Mouse (Mus musculus) heart, embryonic 16.5 days (tissue): ENCODE data around the gene Rexo2. TPM values are rescaled to one million over a fixed set of nuclear protein-coding genes. Genes with fewer than 3 reads are reported as not detected.
"Not testable (repeated sequence)": the region's sequence is repeated elsewhere in the genome, so short reads cannot be mapped to it uniquely, and the experiment has no call there.

Experiments
- ATAC-seq: fragments of 200-750 bp; cut with Nextera tagmentation; replicated peaks from 2 replicates; pipeline ENCODE4 v1.8.0; 2017; ENCODE audit warnings: moderate number of reproducible peaks; ENCODE audit not compliant: insufficient read depth, low FRiP score; ENCODE audit errors: extremely low read depth
- H3K27ac ChIP-seq: fragments of 300-500 bp; sonication (generic); 2 replicates; pipeline ENCODE4 v1.5.1; 2014; ENCODE audit warnings: mild to moderate bottlenecking, low read length, control low read depth, moderate library complexity
- H3K27me3 ChIP-seq: fragments of 300-500 bp; sonication (generic); 2 replicates; pipeline ENCODE4 v1.6.1; 2014; ENCODE audit warnings: low read length, mixed read lengths; ENCODE audit not compliant: control insufficient read depth, insufficient read depth
- H3K36me3 ChIP-seq: fragments of 300-500 bp; sonication (generic); 2 replicates; pipeline ENCODE4 v1.6.1; 2014; ENCODE audit not compliant: control insufficient read depth, insufficient read depth
- H3K4me1 ChIP-seq: fragments of 300-500 bp; sonication (generic); 2 replicates; pipeline ENCODE4 v1.6.1; 2014; ENCODE audit warnings: low read length, mixed read lengths; ENCODE audit not compliant: control insufficient read depth, insufficient read depth
- H3K4me2 ChIP-seq: fragments of 300-500 bp; sonication (generic); 2 replicates; pipeline ENCODE4 v1.6.1; 2014; ENCODE audit warnings: low read depth, mild to moderate bottlenecking, control low read depth, low read length
- H3K4me3 ChIP-seq: fragments of 300-500 bp; sonication (generic); 2 replicates; pipeline ENCODE4 v1.5.1; 2014; ENCODE audit warnings: mild to moderate bottlenecking, control low read depth, low read length
- H3K9ac ChIP-seq: fragments of 300-500 bp; sonication (generic); 2 replicates; pipeline ENCODE4 v1.6.1; 2014; ENCODE audit warnings: low read length, control low read depth
- H3K9me3 ChIP-seq: fragments of 300-500 bp; sonication (generic); replicated peaks from 2 replicates; pipeline ENCODE4 v1.6.1; 2016; ENCODE audit warnings: low read length; ENCODE audit not compliant: control insufficient read depth
- WGBS: fragments of 180-500 bp; shearing (Covaris S2); extraction: QIAGEN DNeasy Blood & Tissue Kit; methylation state at CpG from one replicate; pipeline ENCODE4 v1.1.7; 2014; 5-methylcytosine and 5-hydroxymethylcytosine counted together
- polyA plus RNA-seq: library from polyadenylated mRNA; unstranded; fragments of >200 nt; fragmentation: Nextera tagmentation; extraction: Ambion mirVana; gene quantifications from 2 replicates; pipeline ENCODE4 v1.2.1, GENCODE M21; 2015

Rexo2 gene
- polyA plus RNA-seq, 1 experiment from 2014 or later, result 108 TPM

GRCm38 (mm10) chr9:48476236-48477165 lies 3.9 kb downstream of the Rexo2 start:
- ATAC-seq, result no peak
- H3K4me3 ChIP-seq, result no peak overlapping the region
- H3K4me2 ChIP-seq, result no peak overlapping the region
- no peak overlapping the region for H3K27ac ChIP-seq
- H3K9me3 ChIP-seq, result no peaks in the 10 kb centered on the region
- peaks cover 11% of the 10 kb centered on the region; the same call in 1 of the 2 replicates for H3K36me3 ChIP-seq
- no peak overlapping the region for H3K9ac ChIP-seq
- 88% methylated on average over 10 of the region's 10 CpGs for WGBS
- no peaks in the 10 kb centered on the region for H3K27me3 ChIP-seq
- H3K4me1 ChIP-seq, result peaks cover 11% of the 10 kb centered on the region; the same call in 1 of the 2 replicates

- Histone ChIP-seq H3K36me3 (peaks cover 17% of the 10 kb centered on the region), H3K4me1 (no peaks in the 10 kb centered on the region), H3K4me3 (no peak overlapping the region), H3K9ac (no peak overlapping the region), H3K4me2 (no peak overlapping the region), H3K27ac (no peak overlapping the region), H3K9me3 (no peaks in the 10 kb centered on the region), H3K27me3 (no peaks in the 10 kb centered on the region)
- WGBS, result 88% methylated on average over 9 of the region's 9 CpGs
- no peak for ATAC-seq
Observed at GRCm38 (mm10) chr9:48474367-48474766, 6.1 kb downstream of the Rexo2 start.

- peaks cover 18% of the 10 kb centered on the region for H3K36me3 ChIP-seq
- H3K9me3 ChIP-seq, result no peaks in the 10 kb centered on the region
- no peak for ATAC-seq
- H3K4me3 ChIP-seq, result no peak overlapping the region
- no peak overlapping the region for H3K27ac ChIP-seq
- WGBS, result 91% methylated on average over 12 of the region's 12 CpGs
- no peak overlapping the region for H3K4me2 ChIP-seq
- H3K4me1 ChIP-seq, result no peaks in the 10 kb centered on the region
- H3K27me3 ChIP-seq, result no peaks in the 10 kb centered on the region
- H3K9ac ChIP-seq, result no peak overlapping the region
Observed at GRCm38 (mm10) chr9:48473131-48473530, 7.3 kb downstream of the Rexo2 start.

GRCm38 (mm10) chr9:48472441-48473025 lies 7.9 kb downstream of the Rexo2 start:
- no peak for ATAC-seq
- H3K36me3 ChIP-seq, result peaks cover 16% of the 10 kb centered on the region
- H3K9me3 ChIP-seq, result no peaks in the 10 kb centered on the region
- WGBS, result 85% methylated on average over 15 of the region's 15 CpGs
- no peak overlapping the region for H3K4me2 ChIP-seq
- no peak overlapping the region for H3K9ac ChIP-seq
- no peaks in the 10 kb centered on the region for H3K27me3 ChIP-seq
- H3K4me3 ChIP-seq, result no peak overlapping the region
- no peak overlapping the region for H3K27ac ChIP-seq
- H3K4me1 ChIP-seq, result no peaks in the 10 kb centered on the region

- H3K4me2 ChIP-seq, H3K4me1 ChIP-seq, H3K27ac ChIP-seq, H3K9me3 ChIP-seq, H3K27me3 ChIP-seq, ATAC-seq, H3K9ac ChIP-seq, H3K4me3 ChIP-seq: not testable (repeated sequence)
- over 99% methylated on average over 5 of the region's 5 CpGs for WGBS
- H3K36me3 ChIP-seq, result peaks cover 23% of the 10 kb centered on the region
Observed at GRCm38 (mm10) chr9:48467471-48467870, 13.0 kb downstream of the Rexo2 start.

- 54% methylated on average over 3 of the region's 3 CpGs for WGBS
- Histone ChIP-seq H3K27ac (no peak overlapping the region), H3K4me3 (no peak overlapping the region), H3K4me1 (no peaks in the 10 kb centered on the region), H3K27me3 (no peaks in the 10 kb centered on the region), H3K36me3 (peaks cover 22% of the 10 kb centered on the region), H3K4me2 (no peak overlapping the region), H3K9ac (no peak overlapping the region), H3K9me3 (peaks cover 7% of the 10 kb centered on the region; the same call in 1 of the 2 replicates)
- ATAC-seq, result no peak
Observed at GRCm38 (mm10) chr9:48466804-48467203, 13.6 kb downstream of the Rexo2 start.

- Histone ChIP-seq H3K9ac (no peak overlapping the region), H3K27ac (no peak overlapping the region), H3K27me3 (no peaks in the 10 kb centered on the region), H3K4me1 (no peaks in the 10 kb centered on the region), H3K9me3 (peaks cover 7% of the 10 kb centered on the region; the same call in 1 of the 2 replicates), H3K4me3 (no peak overlapping the region), H3K36me3 (peaks cover 22% of the 10 kb centered on the region), H3K4me2 (no peak overlapping the region)
- ATAC-seq, result no peak
- 97% methylated on average over 3 of the region's 3 CpGs for WGBS
Observed at GRCm38 (mm10) chr9:48465671-48466070, 14.8 kb downstream of the Rexo2 start.

- ATAC-seq, result no peak
- Histone ChIP-seq H3K4me2 (no peak overlapping the region), H3K27ac (no peak overlapping the region), H3K9ac (no peak overlapping the region), H3K4me3 (no peak overlapping the region), H3K27me3 (no peaks in the 10 kb centered on the region), H3K36me3 (peaks cover 7% of the 10 kb centered on the region; the same call in 1 of the 2 replicates), H3K9me3 (peaks cover 5% of the 10 kb centered on the region; the same call in 1 of the 2 replicates), H3K4me1 (no peaks in the 10 kb centered on the region)
- WGBS, result 85% methylated on average over 3 of the region's 3 CpGs
Observed at GRCm38 (mm10) chr9:48461545-48461944, 18.9 kb downstream of the Rexo2 start.

GRCm38 (mm10) chr9:48460720-48461119 lies 19.7 kb downstream of the Rexo2 start:
- peaks cover 6% of the 10 kb centered on the region; the same call in 1 of the 2 replicates for H3K36me3 ChIP-seq
- H3K9ac ChIP-seq, result no peak overlapping the region
- H3K9me3 ChIP-seq, result peaks cover 3% of the 10 kb centered on the region; the same call in 1 of the 2 replicates
- H3K27ac ChIP-seq, result no peak overlapping the region
- WGBS, result 86% methylated on average over 8 of the region's 8 CpGs
- H3K4me3 ChIP-seq, result no peak overlapping the region
- no peak overlapping the region for H3K4me2 ChIP-seq
- H3K27me3 ChIP-seq, result no peaks in the 10 kb centered on the region
- no peak for ATAC-seq
- no peaks in the 10 kb centered on the region for H3K4me1 ChIP-seq
